Mouse (Mus musculus): Measurements from ENCODE around the gene Plekhh1. TPM values are rescaled to one million over a fixed set of nuclear protein-coding genes. Genes with fewer than 3 reads are reported as not detected.

Plekhh1 gene
- polyA plus RNA-seq, 1 experiment from 2014 or later: 5.8 TPM

DNA sequence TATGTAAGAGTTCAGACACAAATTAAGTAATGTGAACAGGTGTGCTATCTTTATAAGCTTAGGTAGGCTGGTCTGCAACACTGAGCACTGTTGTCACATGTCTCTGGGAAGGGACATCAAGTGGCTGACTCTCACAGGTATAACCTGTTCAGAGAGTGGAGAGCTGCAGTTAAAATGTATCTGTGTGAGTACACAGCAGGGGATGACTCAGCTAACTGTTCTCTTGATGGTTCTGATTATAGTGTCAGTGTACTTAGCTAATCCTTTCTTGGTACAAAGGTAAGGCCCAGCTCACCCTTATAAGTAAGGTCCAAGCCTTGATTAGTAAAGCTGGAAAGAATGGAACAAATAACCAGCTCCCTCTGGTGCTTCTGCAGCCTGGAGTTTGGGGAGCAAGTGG is 12.5 kb downstream of the Plekhh1 start:
- H3K36me3 ChIP-seq (ENCODE audit: insufficient read depth, low read length): no peaks in the 10 kb centered on the region; the same call in 1 of the 2 replicates
- H3K27ac ChIP-seq: no peak overlapping the region
- ATAC-seq (replicated peaks; ENCODE audit: low FRiP score, low read depth): no peak
- no peak overlapping the region for H3K9ac ChIP-seq (ENCODE audit: low read depth, low read length)
- no peaks in the 10 kb centered on the region for H3K4me1 ChIP-seq (replicated peaks; ENCODE audit: insufficient read depth, low read length)
- H3K9me3 ChIP-seq (replicated peaks; ENCODE audit: low read length): no peaks in the 10 kb centered on the region
- H3K27me3 ChIP-seq (ENCODE audit: insufficient read depth, low read length): no peaks in the 10 kb centered on the region
- DNase-seq (ENCODE audit: low spot score): no peak
- TF ChIP-seq CTCF (IDR thresholded peaks at IDR 0.05; ENCODE audit: low read depth): no peak
- H3K4me2 ChIP-seq (ENCODE audit: low read length): no peak overlapping the region
- no peak overlapping the region for H3K4me3 ChIP-seq (replicated peaks; ENCODE audit: low read depth, low read length)

DNA sequence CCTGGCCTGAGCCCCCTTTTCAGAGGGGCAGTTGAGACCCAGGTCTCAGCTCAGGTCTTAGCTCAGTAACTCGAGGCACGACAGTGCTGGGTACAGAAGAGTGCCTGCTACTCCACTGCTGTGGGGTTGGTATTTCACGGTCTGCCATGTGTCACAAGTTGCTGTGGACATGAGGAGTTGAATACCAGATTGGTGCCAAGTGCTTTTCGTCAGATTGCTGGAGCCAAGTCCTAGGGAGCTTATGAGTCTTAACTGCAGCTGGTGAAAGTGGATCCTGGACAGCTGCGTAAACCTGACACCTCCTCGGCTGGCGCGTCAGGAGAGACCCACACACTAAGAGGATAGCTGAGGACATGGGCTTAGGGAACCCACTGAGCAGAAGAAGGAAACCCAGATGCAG is 15.7 kb downstream of the Plekhh1 start:
- no peaks in the 10 kb centered on the region; the same call in 1 of the 2 replicates for H3K36me3 ChIP-seq (ENCODE audit: insufficient read depth, low read length)
- no peak; the same call in 1 of the 2 replicates for ATAC-seq (replicated peaks; ENCODE audit: low FRiP score, low read depth)
- H3K27me3 ChIP-seq (ENCODE audit: insufficient read depth, low read length): no peaks in the 10 kb centered on the region
- H3K9me3 ChIP-seq (replicated peaks; ENCODE audit: low read length): no peaks in the 10 kb centered on the region
- no peak overlapping the region for H3K4me2 ChIP-seq (ENCODE audit: low read length)
- no peak for TF ChIP-seq CTCF (IDR thresholded peaks at IDR 0.05; ENCODE audit: low read depth)
- DNase-seq (ENCODE audit: low spot score): peak; percentile 32
- H3K4me3 ChIP-seq (replicated peaks; ENCODE audit: low read depth, low read length): no peak overlapping the region
- no peak overlapping the region for H3K27ac ChIP-seq
- H3K4me1 ChIP-seq (replicated peaks; ENCODE audit: insufficient read depth, low read length): no peaks in the 10 kb centered on the region
- 51% methylated on average over 8 of the region's 8 CpGs for WGBS
- no peak overlapping the region for H3K9ac ChIP-seq (ENCODE audit: low read depth, low read length)

DNA sequence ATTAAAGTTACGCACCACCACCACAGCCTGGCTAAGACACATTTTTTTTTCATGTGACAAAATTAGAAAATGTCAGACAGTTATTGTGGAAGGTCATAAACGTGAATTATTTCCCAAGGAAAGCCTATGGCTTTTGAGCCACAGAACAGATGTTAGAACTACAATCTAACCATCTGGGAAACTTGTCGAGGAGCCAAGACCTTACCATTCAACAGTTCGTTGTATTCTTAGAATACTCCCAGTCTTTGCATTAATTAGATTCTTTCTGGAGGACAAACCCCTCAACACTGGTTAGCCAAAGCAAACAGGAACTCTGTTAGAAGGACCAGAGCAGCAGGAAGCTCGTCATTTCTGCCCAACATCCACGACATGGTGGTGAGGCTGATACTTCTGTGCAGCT is 17.2 kb downstream of the Plekhh1 start:
- Histone ChIP-seq H3K4me1 (replicated peaks; ENCODE audit: insufficient read depth, low read length) (no peaks in the 10 kb centered on the region), H3K9me3 (replicated peaks; ENCODE audit: low read length) (no peaks in the 10 kb centered on the region), H3K4me3 (replicated peaks; ENCODE audit: low read depth, low read length) (no peak overlapping the region), H3K4me2 (ENCODE audit: low read length) (no peak overlapping the region), H3K27ac (no peak overlapping the region), H3K9ac (ENCODE audit: low read depth, low read length) (no peak overlapping the region), H3K36me3 (ENCODE audit: insufficient read depth, low read length) (no peaks in the 10 kb centered on the region; the same call in 1 of the 2 replicates), H3K27me3 (ENCODE audit: insufficient read depth, low read length) (no peaks in the 10 kb centered on the region)
- TF ChIP-seq CTCF (IDR thresholded peaks at IDR 0.05; ENCODE audit: low read depth): no peak
- 65% methylated on average over 6 of the region's 6 CpGs for WGBS
- ATAC-seq (replicated peaks; ENCODE audit: low FRiP score, low read depth): no peak
- DNase-seq (ENCODE audit: low spot score): peak; percentile 31

DNA sequence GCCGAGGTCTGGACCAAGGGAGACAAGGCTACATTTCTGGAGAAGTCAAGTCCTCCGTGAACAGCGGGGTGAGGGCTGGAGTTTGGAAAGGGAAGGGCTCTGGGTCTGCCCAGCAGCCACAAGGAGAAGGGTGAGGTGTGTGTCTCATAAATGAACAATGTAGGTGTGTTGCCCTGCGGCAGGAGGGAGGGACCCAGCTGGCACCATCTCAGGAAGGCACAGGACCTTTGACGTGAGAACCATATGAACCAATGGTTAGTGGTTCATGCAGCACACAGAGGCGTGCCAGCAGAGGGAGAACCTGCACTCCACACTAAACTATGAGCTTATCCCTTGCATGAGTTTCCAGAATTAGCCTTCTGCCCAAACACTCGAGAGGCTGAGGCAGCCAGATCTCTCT is 18.2 kb downstream of the Plekhh1 start:
- H3K4me1 ChIP-seq (replicated peaks; ENCODE audit: insufficient read depth, low read length): no peaks in the 10 kb centered on the region
- ATAC-seq (replicated peaks; ENCODE audit: low FRiP score, low read depth) (no peak), DNase-seq (ENCODE audit: low spot score) (no peak)
- no peaks in the 10 kb centered on the region for H3K27me3 ChIP-seq (ENCODE audit: insufficient read depth, low read length)
- H3K9ac ChIP-seq (ENCODE audit: low read depth, low read length): no peak overlapping the region
- WGBS: 92% methylated on average over 7 of the region's 7 CpGs
- TF ChIP-seq CTCF (IDR thresholded peaks at IDR 0.05; ENCODE audit: low read depth): no peak
- H3K36me3 ChIP-seq (ENCODE audit: insufficient read depth, low read length): no peaks in the 10 kb centered on the region
- H3K4me2 ChIP-seq (ENCODE audit: low read length): no peak overlapping the region
- H3K4me3 ChIP-seq (replicated peaks; ENCODE audit: low read depth, low read length): no peak overlapping the region
- H3K27ac ChIP-seq: no peak overlapping the region
- H3K9me3 ChIP-seq (replicated peaks; ENCODE audit: low read length): no peaks in the 10 kb centered on the region

DNA sequence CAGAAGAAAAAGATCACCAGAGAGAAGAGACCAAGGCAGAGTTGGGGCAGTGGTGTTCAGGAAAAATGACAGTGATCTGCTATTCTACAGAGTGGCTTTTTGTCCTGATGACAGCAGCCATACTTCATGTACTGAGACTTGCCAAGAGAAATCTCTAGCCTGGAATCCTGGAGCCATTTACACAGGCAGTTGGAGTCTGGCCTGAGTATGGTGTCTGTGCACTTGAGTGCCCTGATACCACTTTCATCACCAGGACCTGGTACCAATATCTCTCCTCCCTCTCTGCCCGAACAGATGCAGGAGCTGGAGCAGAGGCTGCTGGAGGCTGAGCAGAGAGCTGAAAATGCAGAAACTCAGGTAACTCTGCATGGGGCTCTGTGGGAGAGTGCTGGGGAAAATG is 19.9 kb downstream of the Plekhh1 start:
- Histone ChIP-seq H3K9me3 (replicated peaks; ENCODE audit: low read length) (no peaks in the 10 kb centered on the region), H3K27ac (no peak overlapping the region), H3K4me1 (replicated peaks; ENCODE audit: insufficient read depth, low read length) (no peaks in the 10 kb centered on the region), H3K27me3 (ENCODE audit: insufficient read depth, low read length) (no peaks in the 10 kb centered on the region), H3K4me2 (ENCODE audit: low read length) (no peak overlapping the region), H3K9ac (ENCODE audit: low read depth, low read length) (no peak overlapping the region), H3K36me3 (ENCODE audit: insufficient read depth, low read length) (no peaks in the 10 kb centered on the region), H3K4me3 (replicated peaks; ENCODE audit: low read depth, low read length) (no peak overlapping the region)
- ATAC-seq (replicated peaks; ENCODE audit: low FRiP score, low read depth) (no peak), DNase-seq (ENCODE audit: low spot score) (no peak)
- WGBS: 88% methylated on average over 1 of the region's 1 CpGs
- no peak for TF ChIP-seq CTCF (IDR thresholded peaks at IDR 0.05; ENCODE audit: low read depth)

DNA sequence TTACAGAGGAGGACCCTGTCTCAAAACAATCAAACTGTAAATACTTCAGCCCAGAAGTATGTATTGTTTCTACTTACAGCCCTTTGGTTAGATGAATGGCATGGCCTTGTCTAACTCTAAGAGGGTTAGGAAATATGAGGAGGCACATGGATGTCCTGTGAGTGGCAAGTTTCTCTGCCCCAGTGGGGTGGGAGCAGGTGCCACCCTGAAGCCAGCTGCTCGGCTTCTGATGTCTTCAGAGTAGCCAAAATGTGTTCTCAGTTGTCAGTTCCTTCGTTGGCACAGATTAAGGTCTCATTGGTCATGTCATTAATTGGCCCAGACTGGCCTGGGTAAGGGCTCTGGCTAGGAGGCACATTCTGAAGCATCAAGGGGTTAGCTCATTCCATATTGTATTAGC is 20.8 kb downstream of the Plekhh1 start:
- no peak overlapping the region for H3K4me3 ChIP-seq (replicated peaks; ENCODE audit: low read depth, low read length)
- H3K27ac ChIP-seq: no peak overlapping the region
- no peaks in the 10 kb centered on the region for H3K4me1 ChIP-seq (replicated peaks; ENCODE audit: insufficient read depth, low read length)
- ATAC-seq (replicated peaks; ENCODE audit: low FRiP score, low read depth): no peak
- no peaks in the 10 kb centered on the region for H3K9me3 ChIP-seq (replicated peaks; ENCODE audit: low read length)
- H3K4me2 ChIP-seq (ENCODE audit: low read length): no peak overlapping the region
- H3K36me3 ChIP-seq (ENCODE audit: insufficient read depth, low read length): no peaks in the 10 kb centered on the region
- WGBS: 50% methylated on average over 2 of the region's 2 CpGs
- no peak for DNase-seq (ENCODE audit: low spot score)
- no peak overlapping the region for H3K9ac ChIP-seq (ENCODE audit: low read depth, low read length)
- TF ChIP-seq CTCF (IDR thresholded peaks at IDR 0.05; ENCODE audit: low read depth): no peak
- no peaks in the 10 kb centered on the region for H3K27me3 ChIP-seq (ENCODE audit: insufficient read depth, low read length)

DNA sequence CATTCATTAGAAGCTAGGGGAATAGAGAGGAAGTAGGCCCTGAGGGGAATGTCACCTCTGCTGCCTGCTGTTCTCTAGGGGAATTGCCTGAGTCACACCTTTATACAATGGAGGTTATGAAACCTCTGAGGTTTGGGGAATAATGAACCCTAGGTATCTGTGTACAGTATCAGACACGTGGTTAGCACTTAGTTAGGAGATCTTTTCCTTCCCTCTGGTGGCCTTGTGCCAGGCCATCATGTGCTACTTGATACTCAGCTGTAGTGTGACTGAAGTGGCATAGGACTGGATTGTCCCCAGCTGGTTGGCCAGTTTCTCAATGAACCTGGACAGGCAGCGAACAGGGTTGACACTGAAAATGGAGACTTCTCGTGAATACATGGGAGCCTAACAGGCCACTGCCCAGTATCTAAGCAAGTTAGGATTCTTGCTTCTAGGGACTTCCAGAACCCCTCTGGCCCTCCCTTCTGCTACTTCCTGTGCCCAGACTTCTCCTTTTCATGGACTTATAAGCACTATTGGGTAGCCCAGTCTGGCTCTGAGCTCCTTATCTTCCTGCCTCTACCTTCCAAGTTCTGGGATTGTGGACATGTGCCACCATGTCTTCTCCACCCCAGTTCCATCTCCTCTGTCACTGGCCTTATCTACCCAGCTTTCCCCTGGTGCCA is 21.7 kb downstream of the Plekhh1 start:
- no peaks in the 10 kb centered on the region for H3K9me3 ChIP-seq (replicated peaks; ENCODE audit: low read length)
- H3K4me1 ChIP-seq (replicated peaks; ENCODE audit: insufficient read depth, low read length): no peaks in the 10 kb centered on the region
- TF ChIP-seq CTCF (IDR thresholded peaks at IDR 0.05; ENCODE audit: low read depth): no peak
- no peaks in the 10 kb centered on the region for H3K27me3 ChIP-seq (ENCODE audit: insufficient read depth, low read length)
- H3K36me3 ChIP-seq (ENCODE audit: insufficient read depth, low read length): peaks cover 7% of the 10 kb centered on the region
- H3K9ac ChIP-seq (ENCODE audit: low read depth, low read length): no peak overlapping the region
- no peak overlapping the region for H3K4me3 ChIP-seq (replicated peaks; ENCODE audit: low read depth, low read length)
- DNase-seq (ENCODE audit: low spot score): no peak
- 69% methylated on average over 3 of the region's 3 CpGs for WGBS
- H3K4me2 ChIP-seq (ENCODE audit: low read length): no peak overlapping the region
- ATAC-seq (replicated peaks; ENCODE audit: low FRiP score, low read depth): no peak
- no peak overlapping the region for H3K27ac ChIP-seq
